Mouse (Mus musculus): Measurements from ENCODE around the gene Slc15a5. TPM values are rescaled to one million over a fixed set of nuclear protein-coding genes. Genes with fewer than 3 reads are reported as not detected.
"Not testable (repeated sequence)": the region's sequence is repeated elsewhere in the genome, so short reads cannot be mapped to it uniquely, and the experiment has no call there.

Gene Slc15a5
- polyA plus RNA-seq (2015; fragmentation: Nextera tagmentation; extraction: Ambion mirVana), result not detected in 2 replicates

DNA sequence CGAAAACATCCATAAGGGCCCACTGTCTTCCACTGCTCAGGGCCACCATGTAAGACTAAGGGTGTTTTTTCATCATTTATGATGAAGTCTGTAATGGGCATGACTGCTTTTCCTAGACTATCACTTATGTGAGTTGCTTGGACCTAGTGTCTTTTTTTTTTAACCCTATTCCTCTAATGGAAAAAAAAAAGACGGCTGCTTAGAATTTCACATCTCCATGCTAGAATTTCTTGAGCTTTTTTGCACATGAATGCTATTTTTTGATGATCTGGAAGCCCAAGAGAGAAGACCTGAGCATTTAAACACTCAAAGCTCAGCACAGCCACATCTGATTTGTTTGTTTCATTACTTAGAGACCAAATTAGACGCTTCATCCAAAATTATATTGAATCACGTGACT is at the start of gene Slc15a5:
Gene Slc15a5, minus strand, starts transcription at position 101 of the 400 bp plus-strand sequence.
- Histone ChIP-seq H3K4me3 (replicated peaks) (no peak within 1 kb of the TSS), H3K27me3 (no peaks in the 10 kb centered on the region), H3K4me2 (no peak within 1 kb of the TSS), H3K27ac (no peak within 1 kb of the TSS), H3K9me3 (replicated peaks) (no peaks in the 10 kb centered on the region), H3K9ac (no peak within 1 kb of the TSS), H3K36me3 (no peaks in the 10 kb centered on the region), H3K4me1 (replicated peaks) (no peaks in the 10 kb centered on the region)
- no peak for DNase-seq
- WGBS (ENCODE audit: insufficient replicate concordance), result 78% methylated on average over 4 of the region's 4 CpGs
- ATAC-seq (ENCODE audit: low read depth), result no peak

GRCm38 (mm10) chr6:138128392-138129335 is 48.9 kb upstream of the Slc15a5 start:
- H3K9me3 ChIP-seq (replicated peaks), result no peaks in the 10 kb centered on the region
- H3K27ac ChIP-seq, result no peak overlapping the region
- no peak overlapping the region for H3K4me2 ChIP-seq
- no peaks in the 10 kb centered on the region for H3K36me3 ChIP-seq
- DNase-seq (no peak), ATAC-seq (ENCODE audit: low read depth) (no peak)
- H3K27me3 ChIP-seq, result no peaks in the 10 kb centered on the region
- H3K4me1 ChIP-seq (replicated peaks), result no peaks in the 10 kb centered on the region
- 65% methylated on average over 10 of the region's 10 CpGs for WGBS (ENCODE audit: insufficient replicate concordance)
- H3K4me3 ChIP-seq (replicated peaks), result no peak overlapping the region
- no peak overlapping the region for H3K9ac ChIP-seq

DNA sequence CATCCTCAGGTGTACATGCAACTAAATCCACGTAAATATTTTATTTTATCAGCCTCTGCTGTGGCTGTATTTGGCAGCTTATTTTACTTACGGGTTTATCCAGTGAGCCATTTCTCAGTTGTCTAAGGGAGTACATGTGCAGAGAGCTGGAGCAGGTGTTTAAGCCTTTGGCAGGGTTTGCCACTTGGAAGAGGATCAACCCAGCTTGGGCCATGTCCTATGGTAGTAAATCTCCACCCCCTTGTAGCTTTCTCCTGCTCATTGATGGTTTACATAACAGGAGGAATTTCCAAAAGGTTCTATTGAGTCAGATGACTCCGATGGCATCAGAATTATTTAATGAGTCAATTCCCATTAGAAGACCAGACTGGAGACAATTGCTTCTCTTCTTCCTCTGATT is 37.8 kb upstream of the Slc15a5 start:
- Histone ChIP-seq H3K27me3 (no peaks in the 10 kb centered on the region), H3K36me3 (no peaks in the 10 kb centered on the region), H3K9me3 (replicated peaks) (no peaks in the 10 kb centered on the region), H3K4me3 (replicated peaks) (no peak overlapping the region), H3K27ac (no peak overlapping the region), H3K4me2 (no peak overlapping the region), H3K9ac (no peak overlapping the region), H3K4me1 (replicated peaks) (no peaks in the 10 kb centered on the region)
- DNase-seq, result no peak
- WGBS (ENCODE audit: insufficient replicate concordance), result 62% methylated on average over 3 of the region's 3 CpGs
- no peak for ATAC-seq (ENCODE audit: low read depth)

DNA sequence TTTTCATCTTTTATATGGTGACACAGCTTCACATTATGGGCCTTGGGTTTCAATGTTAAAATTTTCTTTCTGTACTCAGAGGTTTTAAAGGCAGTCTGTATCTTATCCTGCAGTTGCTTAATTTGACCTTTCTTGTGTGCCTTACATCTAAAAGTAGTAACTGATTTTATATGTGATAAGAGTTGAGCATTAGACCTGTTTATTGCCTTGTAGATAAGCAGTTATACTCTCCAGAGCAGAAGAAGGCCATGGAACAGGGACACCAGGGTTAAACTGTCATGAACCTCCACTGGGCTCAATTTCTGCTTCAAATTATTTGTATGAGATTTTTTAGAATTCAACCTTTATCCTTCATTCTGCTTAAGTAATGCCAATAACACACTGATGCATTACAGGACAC is 24.8 kb upstream of the Slc15a5 start:
- no peak overlapping the region for H3K27ac ChIP-seq
- no peaks in the 10 kb centered on the region for H3K36me3 ChIP-seq
- no peak for ATAC-seq (ENCODE audit: low read depth)
- H3K4me1 ChIP-seq (replicated peaks), result no peaks in the 10 kb centered on the region
- H3K9ac ChIP-seq, result no peak overlapping the region
- no peaks in the 10 kb centered on the region for H3K27me3 ChIP-seq
- no peak overlapping the region for H3K4me2 ChIP-seq
- DNase-seq, result no peak
- no peaks in the 10 kb centered on the region for H3K9me3 ChIP-seq (replicated peaks)
- H3K4me3 ChIP-seq (replicated peaks), result no peak overlapping the region

- DNase-seq, result no peak
- no peak overlapping the region for H3K4me2 ChIP-seq
- no peaks in the 10 kb centered on the region for H3K36me3 ChIP-seq
- H3K9ac ChIP-seq, result no peak overlapping the region
- H3K9me3 ChIP-seq (replicated peaks), result no peaks in the 10 kb centered on the region
- H3K4me3 ChIP-seq (replicated peaks), result no peak overlapping the region
- H3K27ac ChIP-seq, result no peak overlapping the region
- 70% methylated on average over 7 of the region's 7 CpGs for WGBS (ENCODE audit: insufficient replicate concordance)
- no peaks in the 10 kb centered on the region for H3K4me1 ChIP-seq (replicated peaks)
- no peak for ATAC-seq (ENCODE audit: low read depth)
- H3K27me3 ChIP-seq, result no peaks in the 10 kb centered on the region
Measured at GRCm38 (mm10) chr6:138102940-138103339, 23.2 kb upstream of the Slc15a5 start.

DNA sequence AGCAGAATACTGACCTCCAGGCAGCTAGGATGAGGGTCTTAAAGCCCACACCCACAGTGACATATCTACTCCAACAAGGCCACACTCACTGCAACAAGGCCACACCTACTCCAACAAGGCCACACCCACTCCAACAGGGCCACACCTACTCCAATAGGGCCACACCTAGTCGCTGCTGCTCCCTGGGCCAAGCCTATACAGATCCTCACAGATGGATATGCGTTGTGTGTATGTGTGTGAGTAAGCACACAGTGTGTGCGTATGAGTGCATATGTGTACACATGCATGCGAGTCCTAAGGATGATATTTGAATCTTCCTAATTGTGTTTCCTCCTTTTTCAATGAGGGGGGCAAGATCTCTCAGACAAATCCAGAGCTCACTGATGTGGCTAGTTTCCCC is 22.1 kb upstream of the Slc15a5 start:
- ATAC-seq (ENCODE audit: low read depth), result no peak
- 62% methylated on average over 4 of the region's 4 CpGs for WGBS (ENCODE audit: insufficient replicate concordance)
- no peaks in the 10 kb centered on the region for H3K27me3 ChIP-seq
- H3K4me2 ChIP-seq, result no peak overlapping the region
- H3K27ac ChIP-seq, result no peak overlapping the region
- no peak for DNase-seq
- no peaks in the 10 kb centered on the region for H3K9me3 ChIP-seq (replicated peaks)
- H3K4me1 ChIP-seq (replicated peaks), result no peaks in the 10 kb centered on the region
- H3K4me3 ChIP-seq (replicated peaks), result no peak overlapping the region
- H3K9ac ChIP-seq, result no peak overlapping the region
- no peaks in the 10 kb centered on the region for H3K36me3 ChIP-seq

GRCm38 (mm10) chr6:138099646-138100045 is 19.9 kb upstream of the Slc15a5 start:
- Histone ChIP-seq H3K9ac (no peak overlapping the region), H3K4me1 (replicated peaks) (no peaks in the 10 kb centered on the region), H3K4me2 (no peak overlapping the region), H3K9me3 (replicated peaks) (no peaks in the 10 kb centered on the region), H3K36me3 (no peaks in the 10 kb centered on the region), H3K27ac (no peak overlapping the region), H3K27me3 (no peaks in the 10 kb centered on the region), H3K4me3 (replicated peaks) (no peak overlapping the region)
- 57% methylated on average over 3 of the region's 3 CpGs for WGBS (ENCODE audit: insufficient replicate concordance)
- DNase-seq, result no peak
- ATAC-seq (ENCODE audit: low read depth), result no peak

GRCm38 (mm10) chr6:138095060-138095459 is 15.3 kb upstream of the Slc15a5 start:
- WGBS (ENCODE audit: insufficient replicate concordance), result 49% methylated on average over 3 of the region's 3 CpGs
- H3K9ac ChIP-seq, result no peak overlapping the region
- DNase-seq, result no peak
- H3K4me1 ChIP-seq (replicated peaks), result no peaks in the 10 kb centered on the region
- no peaks in the 10 kb centered on the region for H3K36me3 ChIP-seq
- ATAC-seq (ENCODE audit: low read depth), result no peak
- H3K9me3 ChIP-seq (replicated peaks), result no peaks in the 10 kb centered on the region
- no peak overlapping the region for H3K27ac ChIP-seq
- H3K4me2 ChIP-seq, result no peak overlapping the region
- H3K27me3 ChIP-seq, result no peaks in the 10 kb centered on the region
- no peak overlapping the region for H3K4me3 ChIP-seq (replicated peaks)

- H3K4me2 ChIP-seq, result no peak overlapping the region
- H3K9ac ChIP-seq, result no peak overlapping the region
- no peaks in the 10 kb centered on the region for H3K36me3 ChIP-seq
- no peaks in the 10 kb centered on the region for H3K4me1 ChIP-seq (replicated peaks)
- H3K27me3 ChIP-seq, result no peaks in the 10 kb centered on the region
- DNase-seq, result no peak
- H3K4me3 ChIP-seq (replicated peaks), result no peak overlapping the region
- H3K9me3 ChIP-seq (replicated peaks), result no peaks in the 10 kb centered on the region
- H3K27ac ChIP-seq, result no peak overlapping the region
- WGBS (ENCODE audit: insufficient replicate concordance), result 71% methylated on average over 7 of the region's 7 CpGs
- no peak for ATAC-seq (ENCODE audit: low read depth)
Measured at GRCm38 (mm10) chr6:138092432-138092831, 12.7 kb upstream of the Slc15a5 start.

GRCm38 (mm10) chr6:138089084-138089483 is 9.4 kb upstream of the Slc15a5 start:
- no peaks in the 10 kb centered on the region for H3K36me3 ChIP-seq
- WGBS (ENCODE audit: insufficient replicate concordance), result 40% methylated on average over 8 of the region's 8 CpGs
- H3K4me3 ChIP-seq (replicated peaks), result no peak overlapping the region
- no peaks in the 10 kb centered on the region for H3K9me3 ChIP-seq (replicated peaks)
- H3K27ac ChIP-seq, result no peak overlapping the region
- H3K27me3 ChIP-seq, result no peaks in the 10 kb centered on the region
- H3K4me1 ChIP-seq (replicated peaks), result no peaks in the 10 kb centered on the region
- no peak overlapping the region for H3K9ac ChIP-seq
- H3K4me2 ChIP-seq, result no peak overlapping the region
- no peak for ATAC-seq (ENCODE audit: low read depth)
- no peak for DNase-seq

- not testable (repeated sequence) for ATAC-seq (ENCODE audit: low read depth); H3K4me2 ChIP-seq; H3K27me3 ChIP-seq; H3K4me1 ChIP-seq (replicated peaks); H3K4me3 ChIP-seq (replicated peaks); H3K27ac ChIP-seq; H3K9me3 ChIP-seq (replicated peaks); DNase-seq; H3K9ac ChIP-seq; H3K36me3 ChIP-seq
Measured at GRCm38 (mm10) chr6:138086421-138086820, 6.7 kb upstream of the Slc15a5 start.

All from liver, embryonic 13.5 days (tissue).